Mouse (Mus musculus) adrenal gland (tissue): ENCODE data around the gene Bdh1.
"Not testable (repeated sequence)": the region's sequence is repeated elsewhere in the genome, so short reads cannot be mapped to it uniquely, and the experiment has no call there.

Experiments used
- intact Hi-C: fragments of 180-260 bp; cut with DNase I; formaldehyde crosslinking; loops from one replicate; pipeline ENCODE4 v1.15.1; 2025

Bdh1 gene

GRCm38 (mm10) chr16:31462113-31462687 is 40.1 kb downstream of the Bdh1 start:
- intact Hi-C loops = loop anchor here (10.0 kb wide), 1 partner anchor 453 kb away; no protein-coding TSS in a partner anchor

DNA sequence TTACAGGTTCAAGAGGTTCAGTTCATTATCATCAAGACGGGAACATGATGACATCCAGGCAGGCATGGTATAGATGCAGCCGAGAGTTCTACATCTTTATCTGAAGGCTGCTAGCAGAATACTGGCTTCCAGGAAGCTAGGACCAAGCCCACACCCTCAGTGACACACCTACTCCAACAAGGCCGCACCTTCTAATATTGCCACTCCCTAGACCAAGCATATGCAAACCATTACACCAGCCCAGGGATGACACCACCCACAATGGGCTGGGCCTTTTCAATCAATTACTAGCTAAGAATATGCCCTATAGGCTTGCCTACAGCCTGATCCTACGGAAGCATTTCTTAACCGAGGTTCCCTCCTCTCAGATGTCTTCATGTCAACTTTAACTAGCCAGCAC is 42.9 kb downstream of the Bdh1 start:
- intact Hi-C loops = loop anchor here (2.0 to 10.0 kb wide), 3 partner anchors 57 to 450 kb away; no protein-coding TSS in a partner anchor

- intact Hi-C loops = loop anchor here (2.0 to 10.0 kb wide), 3 partner anchors 57 to 449 kb away; no protein-coding TSS in a partner anchor
Measured at GRCm38 (mm10) chr16:31465630-31466029, 43.5 kb downstream of the Bdh1 start.

- intact Hi-C loops = loop anchor here (5.0 to 10.0 kb wide), 2 partner anchors 56 to 449 kb away; no protein-coding TSS in a partner anchor
Measured at GRCm38 (mm10) chr16:31466106-31466505, 44.0 kb downstream of the Bdh1 start.

DNA sequence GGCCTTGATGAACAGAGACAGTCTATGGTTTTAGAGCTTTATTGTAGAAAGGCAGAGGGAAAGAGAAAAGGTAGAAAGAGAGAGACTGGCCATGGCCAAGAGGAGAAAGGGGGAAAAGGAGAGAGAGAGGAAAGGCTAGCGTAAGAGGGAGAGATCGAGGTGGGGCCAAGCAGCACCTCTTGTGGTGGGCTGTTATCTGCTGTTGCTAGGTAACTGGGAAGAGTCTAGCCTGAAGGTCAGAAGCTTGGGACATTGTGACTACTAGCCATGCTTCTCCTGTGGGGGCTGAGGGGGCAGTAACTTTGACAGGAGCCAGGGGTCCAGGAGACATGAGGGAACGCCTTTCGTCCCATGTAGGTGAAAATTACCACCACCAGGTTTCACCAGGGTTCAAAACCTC is 48.7 kb downstream of the Bdh1 start:
- intact Hi-C loops = not testable (repeated sequence)

DNA sequence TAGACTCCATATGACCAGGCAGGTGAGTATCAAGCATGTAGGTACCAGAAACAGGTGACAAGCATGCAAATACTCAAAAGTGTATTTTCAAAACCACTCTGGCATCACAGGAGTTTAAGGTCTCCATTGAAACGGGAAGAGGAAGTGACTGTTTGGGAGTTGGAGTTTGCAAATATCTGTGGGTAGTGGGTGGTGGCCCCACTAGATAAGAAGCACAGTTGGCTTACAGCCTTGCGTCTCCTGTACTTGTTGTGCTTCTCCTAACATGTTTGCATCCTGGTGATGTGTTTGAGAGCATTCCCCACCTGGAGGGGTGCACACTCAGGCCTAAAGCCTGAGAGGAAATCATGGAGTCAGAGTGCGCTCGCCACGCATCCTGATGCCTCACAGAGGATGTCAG is 49.9 kb downstream of the Bdh1 start:
- intact Hi-C loops = no loop called here

- intact Hi-C loops = no loop called here
Measured at GRCm38 (mm10) chr16:31473226-31473625, 51.1 kb downstream of the Bdh1 start.

DNA sequence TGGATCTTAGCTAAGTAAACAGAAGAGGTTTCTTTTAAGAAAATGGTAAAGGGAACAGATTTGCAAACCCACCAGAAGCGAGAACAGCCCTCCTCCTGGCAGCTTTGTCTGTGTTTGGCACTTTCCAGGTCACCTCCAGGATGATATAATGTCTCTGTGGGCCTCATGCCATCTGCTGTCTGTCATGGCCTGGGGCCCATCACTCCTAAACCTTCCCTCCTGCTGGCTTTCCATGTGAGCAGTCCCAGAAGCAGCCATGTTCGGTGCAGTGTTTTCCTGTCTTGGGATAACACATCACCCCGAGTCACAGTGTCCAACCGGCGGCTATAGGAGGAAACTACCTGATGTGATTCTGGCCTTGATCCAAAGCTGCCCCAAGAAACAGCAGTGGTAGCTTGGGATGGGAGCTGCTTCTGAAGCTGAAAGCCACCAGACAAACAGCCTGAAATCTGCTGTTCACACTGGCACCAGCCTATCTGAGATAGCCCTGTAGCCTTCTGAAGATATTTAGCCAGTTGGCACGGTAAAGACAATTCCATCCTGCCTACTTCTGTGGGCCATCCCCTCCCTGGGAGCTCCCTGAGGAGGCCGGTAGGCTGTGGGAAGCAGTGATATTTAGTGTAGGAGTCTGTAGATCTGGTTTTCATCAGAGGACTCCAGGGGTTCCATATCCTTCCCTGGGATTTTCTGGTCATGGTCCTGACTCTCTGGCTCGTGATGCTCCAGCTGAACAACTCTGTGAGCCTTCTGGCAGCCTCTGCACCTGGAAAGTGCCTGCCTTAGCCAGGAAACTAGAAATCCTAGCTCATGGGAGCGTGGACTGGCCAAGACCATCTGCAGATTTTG is 53.3 kb downstream of the Bdh1 start:
- intact Hi-C loops = no loop called here

DNA sequence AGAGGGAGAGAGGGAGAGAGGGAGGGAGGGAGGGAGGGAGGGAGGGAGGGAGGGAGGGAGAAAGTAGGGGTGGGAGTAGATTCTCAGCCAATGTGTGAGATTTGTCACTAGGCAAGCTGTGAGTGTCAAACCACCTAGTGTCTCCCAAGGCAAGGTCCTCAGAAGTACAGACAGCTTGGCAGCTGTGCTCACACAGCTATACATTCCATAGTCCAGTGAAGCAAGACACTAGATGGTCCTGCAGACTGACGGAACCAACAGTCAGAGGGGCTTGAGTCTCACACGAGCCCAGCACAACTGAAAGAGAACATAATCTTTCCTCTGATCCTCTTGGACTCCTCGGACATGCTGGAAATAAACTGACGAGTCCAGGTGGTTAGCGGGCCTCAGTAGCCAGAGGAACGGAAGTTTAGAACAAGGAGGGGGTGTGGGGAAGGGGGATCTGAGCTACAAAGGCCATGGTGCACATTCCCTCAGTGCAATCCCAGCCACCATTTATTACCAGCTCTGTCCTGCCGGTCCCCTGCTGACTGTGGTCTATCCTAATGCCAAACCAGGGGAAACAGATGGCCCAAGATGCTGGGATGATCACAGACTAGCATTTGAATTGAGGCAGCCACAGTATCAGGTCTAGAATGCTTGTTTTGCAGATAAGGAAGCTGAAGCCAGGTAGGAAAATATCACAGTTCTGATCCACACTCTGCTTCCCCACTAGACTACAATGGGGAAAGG is 55.0 kb downstream of the Bdh1 start:
- intact Hi-C loops = no loop called here

GRCm38 (mm10) chr16:31485336-31485735 is 63.3 kb downstream of the Bdh1 start:
- intact Hi-C loops = no loop called here

DNA sequence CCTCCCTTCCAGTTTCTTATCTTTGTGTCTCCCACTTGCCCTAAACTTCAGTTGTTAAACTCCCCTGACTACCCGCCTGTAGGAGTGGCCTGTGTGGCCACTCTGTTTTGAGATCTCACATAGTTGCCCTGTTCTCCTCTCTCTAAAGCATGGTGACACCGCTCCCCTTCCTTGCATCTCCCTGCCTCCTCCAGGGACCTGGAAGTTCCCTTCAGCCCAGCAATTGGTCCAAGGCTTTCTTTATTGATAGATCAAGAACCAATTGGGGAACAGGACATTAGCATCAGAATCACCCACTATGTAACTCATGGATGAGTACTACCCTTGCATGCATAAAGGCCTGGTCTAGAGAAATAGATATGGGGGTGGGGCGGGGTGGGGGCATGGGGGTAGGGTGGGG is 65.2 kb downstream of the Bdh1 start:
- intact Hi-C loops = no loop called here

DNA sequence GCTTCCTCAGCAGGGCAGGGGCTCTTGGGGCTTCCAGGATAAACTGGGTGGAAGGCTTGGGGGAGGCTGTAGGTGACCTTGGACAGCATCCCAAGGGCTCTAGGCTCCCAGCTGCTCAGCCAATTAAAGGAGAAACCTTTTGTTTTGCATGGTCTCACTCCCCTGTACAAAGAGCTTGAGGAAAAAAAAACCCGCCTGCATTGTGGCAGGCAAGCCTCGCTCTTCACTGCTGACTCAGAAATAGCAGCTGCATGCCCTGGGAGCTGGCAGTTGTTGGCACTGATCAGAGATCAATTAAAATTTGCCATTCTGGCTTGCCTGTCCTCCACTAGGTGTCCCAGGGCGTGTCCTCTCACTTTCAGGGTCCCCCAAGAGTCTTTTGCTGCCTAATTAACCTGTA is 67.0 kb downstream of the Bdh1 start:
- intact Hi-C loops = no loop called here

DNA sequence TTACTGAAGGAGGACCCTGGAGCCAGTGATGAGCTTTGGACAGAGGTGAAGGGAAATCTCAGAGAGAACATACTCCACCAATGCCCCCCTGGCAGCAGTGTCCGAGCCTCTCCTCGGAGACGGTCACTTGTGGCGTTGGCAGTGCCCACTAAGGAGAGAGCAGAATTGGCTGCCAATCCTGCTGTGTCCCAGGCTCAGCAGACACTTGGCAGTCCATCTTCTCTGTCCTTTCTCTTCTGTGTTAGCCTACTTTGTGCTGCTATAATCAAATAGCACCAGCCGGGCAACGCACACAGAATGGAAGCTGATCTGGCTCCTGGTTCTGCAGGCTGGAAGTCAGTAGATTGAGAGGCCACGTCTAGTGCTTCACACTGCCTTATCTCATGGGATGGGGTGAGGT is 68.9 kb downstream of the Bdh1 start:
- intact Hi-C loops = no loop called here

GRCm38 (mm10) chr16:31492921-31493549 is 71.0 kb downstream of the Bdh1 start:
- intact Hi-C loops = no loop called here

DNA sequence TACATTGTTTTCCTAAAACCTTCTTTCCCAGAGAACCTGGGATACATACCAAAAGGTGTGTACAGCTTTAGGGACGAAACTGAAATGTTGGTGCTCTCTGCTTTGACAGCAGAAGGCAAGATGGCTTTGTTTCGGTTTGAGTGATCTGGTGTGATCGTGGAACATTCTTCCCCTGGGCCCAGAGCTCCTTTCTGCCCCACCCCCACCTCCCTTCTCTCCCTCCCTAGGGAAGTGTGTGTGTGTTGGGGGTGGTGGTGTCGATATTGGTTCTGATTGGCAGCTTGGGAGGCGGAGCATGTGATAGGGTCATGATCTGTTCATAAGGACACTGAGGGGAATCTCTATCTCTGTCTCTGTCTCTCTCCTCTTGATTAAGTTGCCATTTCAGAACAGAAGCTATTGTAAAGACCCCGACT is 71.5 kb downstream of the Bdh1 start:
- intact Hi-C loops = no loop called here

DNA sequence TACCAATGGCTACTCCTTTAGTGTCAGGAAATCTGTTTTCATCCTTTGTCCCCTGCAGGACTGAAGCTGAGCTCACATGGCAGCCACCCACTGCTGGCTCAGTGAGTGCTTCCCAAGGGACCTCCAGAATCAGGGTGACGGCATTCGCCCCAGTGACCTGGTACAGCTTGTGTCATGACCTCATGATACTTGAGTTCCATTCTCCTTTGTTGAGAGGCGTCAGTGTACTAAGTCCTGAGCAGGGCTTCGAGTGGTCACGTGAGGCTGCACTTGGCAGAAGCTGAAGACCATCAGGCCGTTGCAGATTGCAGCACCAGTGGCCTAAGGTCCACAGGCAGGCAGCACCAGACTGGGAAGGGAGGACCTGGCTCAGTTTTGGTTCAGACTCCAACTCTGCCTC is 71.9 kb downstream of the Bdh1 start:
- intact Hi-C loops = no loop called here

DNA sequence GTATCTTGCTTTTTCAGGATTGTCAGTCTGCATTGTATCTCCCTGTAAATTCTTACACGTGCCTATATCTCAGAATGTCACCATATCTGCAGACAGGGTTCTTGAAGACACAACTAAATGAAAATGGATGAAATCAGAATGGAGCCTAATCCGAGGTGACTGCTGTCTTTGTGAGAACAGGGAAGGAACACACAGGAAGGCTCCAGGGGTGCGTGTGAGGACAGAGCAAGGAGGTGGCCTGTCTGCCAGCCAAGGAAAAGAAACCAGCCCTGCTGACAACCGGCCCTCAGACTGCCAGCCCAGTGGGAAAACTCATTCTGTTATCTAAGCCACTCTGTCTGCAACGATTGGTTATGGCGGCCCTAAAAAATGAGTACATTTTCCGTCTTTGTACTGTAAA is 73.3 kb downstream of the Bdh1 start:
- intact Hi-C loops = no loop called here

GRCm38 (mm10) chr16:31495769-31496168 is 73.7 kb downstream of the Bdh1 start:
- intact Hi-C loops = no loop called here

GRCm38 (mm10) chr16:31498336-31498735 is 76.3 kb downstream of the Bdh1 start:
- intact Hi-C loops = no loop called here

DNA sequence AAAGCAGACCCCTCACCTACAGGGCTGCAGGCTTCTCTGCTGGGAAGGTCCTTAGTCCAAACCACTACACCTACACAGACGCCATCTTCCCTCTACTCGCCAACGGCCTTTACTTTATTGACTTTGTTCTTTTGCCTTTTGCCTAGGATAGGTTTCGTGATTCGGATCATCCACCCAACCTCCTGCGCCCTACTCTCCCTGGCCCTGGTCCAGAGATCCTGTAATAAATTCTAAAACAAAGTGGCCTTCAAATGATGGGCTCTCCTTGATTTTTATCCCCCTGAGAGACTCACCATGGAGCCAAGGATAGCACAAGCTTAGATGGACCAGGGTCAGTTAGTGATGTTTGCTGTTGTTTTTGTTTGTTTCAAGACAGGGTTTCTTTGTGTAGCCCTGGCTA is 76.9 kb downstream of the Bdh1 start:
- intact Hi-C loops = no loop called here

DNA sequence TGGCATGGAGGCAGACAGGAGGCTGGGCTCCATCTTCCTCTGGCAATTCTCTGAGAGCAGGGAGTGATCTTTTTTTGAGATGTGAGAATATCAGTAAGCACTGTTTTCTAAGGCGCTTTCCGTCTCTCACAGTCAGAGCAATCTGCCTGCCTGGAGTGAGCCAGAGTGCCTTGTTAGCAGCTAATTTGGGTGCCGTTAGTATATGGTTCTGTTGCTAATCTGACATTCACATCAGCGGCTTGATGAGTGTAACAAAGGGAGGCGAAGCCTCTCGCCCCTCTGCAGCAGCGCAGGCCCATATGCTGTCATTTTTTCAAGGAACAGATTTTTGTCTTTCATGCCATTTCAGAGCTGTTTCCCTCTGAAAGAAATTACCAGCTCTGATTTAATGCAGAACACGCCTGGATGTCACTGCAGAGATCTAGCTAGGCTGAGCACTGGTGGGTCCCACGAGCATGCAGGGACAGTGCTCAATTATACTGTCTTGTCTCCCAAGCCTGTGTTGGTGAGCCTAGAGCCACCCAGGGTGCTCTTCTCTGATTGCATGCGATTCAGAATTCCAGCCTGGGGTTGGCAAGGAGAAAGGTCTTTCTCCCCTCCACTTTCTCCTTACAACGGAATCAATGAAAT is 77.7 kb downstream of the Bdh1 start:
- intact Hi-C loops = no loop called here
